Mouse (Mus musculus): ENCODE results near the gene Cxcl12.

DNA sequence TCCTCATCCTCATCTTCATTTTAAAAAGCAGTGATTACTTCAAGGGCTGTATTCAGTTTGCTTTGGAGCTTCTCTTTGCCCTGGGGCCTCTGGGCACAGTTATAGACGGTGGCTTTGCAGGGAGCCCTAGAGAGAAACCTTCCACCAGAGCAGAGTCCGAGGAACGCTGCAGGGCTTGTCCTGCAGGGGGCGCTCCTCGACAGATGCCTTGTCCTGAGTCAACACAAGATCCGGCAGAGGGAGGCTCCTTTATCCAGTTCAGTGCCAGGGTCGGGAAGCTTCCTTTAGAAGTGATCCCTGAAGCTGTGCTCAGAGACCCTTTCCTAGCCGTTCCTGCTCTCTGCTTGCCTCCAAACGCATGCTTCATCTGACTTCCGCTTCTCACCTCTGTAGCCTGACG, 5.5 kb downstream of the Cxcl12 start:
- no peak for TF ChIP-seq POLR2A (IDR thresholded peaks at IDR 0.05; ENCODE audit: borderline replicate concordance, insufficient read depth, low read length)
- peak; percentile 68 for TF ChIP-seq CTCF (IDR thresholded peaks at IDR 0.05; ENCODE audit: borderline replicate concordance, insufficient read depth, low read depth, low read length)
